Mouse (Mus musculus) cerebellum, adult 9-11 months (tissue): ENCODE results near the gene Rbfox3.

ENCODE experiments used
- DNase-seq: peaks from one replicate; pipeline ENCODE4 v3.0.0; 2022

Rbfox3 gene

DNA sequence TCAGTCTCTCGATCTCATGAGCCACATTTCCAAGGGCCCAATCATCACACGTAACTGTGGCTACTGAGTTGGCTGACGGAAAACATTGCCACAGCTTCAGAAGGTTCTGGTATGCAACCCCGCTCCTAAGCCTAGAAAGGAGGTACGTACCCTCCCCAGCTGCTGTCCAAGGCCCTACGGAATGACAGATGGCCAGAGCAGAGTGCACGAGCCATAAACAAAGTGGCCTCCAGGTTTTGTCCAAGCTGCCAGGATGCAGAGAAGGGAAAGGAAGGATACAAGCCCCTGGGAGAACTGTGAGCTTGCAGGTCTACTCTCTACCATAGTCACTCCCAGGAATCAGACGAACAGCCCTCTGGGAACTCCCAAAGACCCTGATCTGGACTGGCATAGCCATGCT, 327.8 kb downstream of the Rbfox3 start:
- no peak for DNase-seq

DNA sequence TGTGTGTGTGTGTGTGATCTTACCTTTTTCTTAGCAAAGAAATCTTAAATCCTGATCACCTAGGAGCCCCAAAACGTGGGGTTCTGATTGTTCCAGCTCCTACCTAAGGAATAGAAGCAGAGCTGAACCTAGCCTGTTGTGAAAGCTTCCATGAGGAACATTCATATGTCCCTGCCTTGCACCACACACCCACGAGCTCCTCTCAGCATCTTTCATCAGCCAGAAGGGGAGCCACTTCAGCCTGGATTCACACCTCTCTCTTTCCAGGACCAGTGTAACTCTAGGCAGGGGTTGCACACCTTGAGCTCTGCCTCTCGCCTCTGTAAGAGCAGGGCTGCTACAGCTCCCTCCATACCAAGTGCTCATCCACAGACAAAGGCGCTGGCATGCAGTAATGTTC, 330.4 kb downstream of the Rbfox3 start:
- DNase-seq = no peak

DNA sequence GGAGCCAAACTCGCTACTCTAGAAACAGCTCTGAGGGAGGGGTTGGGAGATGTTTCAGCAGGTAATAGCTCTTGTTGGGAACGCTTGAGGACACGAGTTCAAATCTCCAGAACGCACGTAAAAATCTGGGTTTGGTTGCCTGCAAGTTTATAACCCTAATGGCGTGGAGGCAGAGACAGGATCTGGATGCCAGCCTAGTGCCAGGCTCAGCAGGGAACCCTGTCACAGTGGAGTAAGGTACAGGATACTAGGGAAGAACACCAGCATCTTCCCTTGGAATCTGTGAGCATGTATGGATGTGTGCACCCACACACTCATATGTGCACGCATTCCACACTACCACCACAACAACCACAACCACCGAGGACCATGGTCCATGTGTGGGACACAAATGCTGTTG, 331.8 kb downstream of the Rbfox3 start:
- no peak for DNase-seq

DNA sequence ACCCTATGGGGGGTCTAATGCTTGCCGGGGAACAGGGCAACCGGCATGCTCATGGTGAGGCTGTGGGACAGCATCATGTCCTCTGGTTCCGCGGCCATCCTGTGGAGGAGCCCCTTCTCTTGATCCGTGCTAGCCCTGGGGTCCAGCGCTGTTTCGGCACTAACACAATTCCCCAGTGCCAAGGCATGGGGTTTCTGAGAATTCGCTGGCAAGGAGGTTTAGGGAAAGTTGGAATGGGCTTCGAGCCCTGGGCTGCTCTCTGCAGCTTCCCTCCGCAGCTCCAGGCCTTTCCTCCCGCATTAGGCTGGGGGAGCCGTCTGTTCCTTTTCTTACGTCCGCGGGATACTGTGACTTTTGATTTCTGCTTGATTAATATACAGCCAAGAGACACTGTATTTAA, 334.1 kb downstream of the Rbfox3 start:
- no peak for DNase-seq

DNA sequence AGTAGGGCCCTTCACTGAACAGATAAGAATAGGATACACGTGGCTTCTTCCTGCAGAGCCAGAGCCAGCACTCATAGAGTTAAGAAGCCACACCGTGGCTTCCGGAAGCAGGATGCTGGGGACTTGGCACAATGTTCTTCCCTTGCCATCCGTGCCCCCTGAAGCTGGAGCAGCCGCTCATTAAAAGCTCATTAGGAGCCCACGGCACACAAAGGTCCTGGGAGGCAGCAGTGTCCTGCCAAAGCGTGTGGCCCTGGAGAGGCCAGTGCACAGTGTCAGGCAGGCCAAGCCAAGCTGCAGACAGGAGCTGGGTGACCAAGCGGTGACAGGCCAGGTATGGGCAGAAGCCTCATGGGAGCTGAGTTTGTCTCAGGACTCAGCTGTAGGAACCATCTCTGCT, 334.8 kb downstream of the Rbfox3 start:
- DNase-seq = peak; percentile 64

DNA sequence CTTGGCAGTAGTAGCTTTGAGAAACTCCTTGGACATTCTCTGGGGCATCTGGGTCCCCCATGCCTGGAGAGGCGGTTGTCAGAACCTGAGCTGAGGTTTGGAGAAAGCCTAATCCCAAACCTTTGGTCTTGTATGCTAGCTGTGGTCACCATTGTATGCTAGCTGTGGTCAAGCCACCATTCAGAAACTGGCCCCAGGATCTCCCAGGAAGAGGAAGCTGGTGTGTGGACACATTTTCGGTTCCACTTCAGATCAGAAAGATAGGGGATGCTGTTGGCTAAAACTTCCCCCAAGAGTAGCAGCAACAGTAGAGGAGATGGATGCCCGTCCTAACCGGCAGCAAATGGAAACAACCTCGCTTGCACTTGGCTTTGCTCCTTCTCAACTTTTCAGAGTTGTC, 337.0 kb downstream of the Rbfox3 start:
- no peak for DNase-seq

DNA sequence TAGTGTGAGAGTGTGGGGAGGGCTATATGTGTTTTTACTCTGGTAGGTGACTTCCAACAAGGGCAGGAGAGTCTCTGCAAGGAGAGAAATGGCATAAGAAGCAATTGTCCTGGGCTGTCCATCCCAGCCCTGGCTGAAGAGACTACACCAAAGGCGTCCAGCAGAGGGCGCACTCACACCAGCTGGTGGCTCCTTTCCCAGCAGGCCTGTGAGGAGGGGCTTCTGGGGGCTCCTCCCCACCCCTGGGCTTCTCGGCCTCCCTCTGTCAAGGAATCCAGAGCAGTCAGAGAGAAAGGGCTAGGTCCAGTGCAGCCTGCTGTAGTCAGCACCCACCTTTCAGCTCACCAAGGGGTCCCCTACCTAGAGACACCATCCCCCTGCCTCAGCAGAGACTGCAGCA, 337.8 kb downstream of the Rbfox3 start:
- DNase-seq = peak; percentile 60

DNA sequence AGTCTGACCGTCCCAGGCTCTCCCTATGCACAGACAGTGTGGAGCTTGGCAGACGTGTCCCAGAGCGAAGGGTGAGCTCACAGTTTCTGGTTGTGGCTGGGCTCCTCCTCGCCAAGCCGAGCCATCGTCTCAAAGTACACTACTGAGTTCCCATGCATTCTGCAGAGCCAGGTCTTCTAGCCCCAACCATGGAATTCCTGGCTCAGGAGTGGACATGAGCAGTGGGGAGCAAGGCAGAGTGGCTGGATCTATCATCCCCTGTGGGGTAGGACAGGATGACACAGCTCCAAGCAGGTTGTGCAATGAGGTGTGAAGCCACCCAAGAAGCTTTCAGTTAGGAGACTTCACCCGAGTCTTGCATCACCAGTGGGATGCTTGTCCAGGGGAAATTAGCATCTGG, 338.4 kb downstream of the Rbfox3 start:
- no peak for DNase-seq

DNA sequence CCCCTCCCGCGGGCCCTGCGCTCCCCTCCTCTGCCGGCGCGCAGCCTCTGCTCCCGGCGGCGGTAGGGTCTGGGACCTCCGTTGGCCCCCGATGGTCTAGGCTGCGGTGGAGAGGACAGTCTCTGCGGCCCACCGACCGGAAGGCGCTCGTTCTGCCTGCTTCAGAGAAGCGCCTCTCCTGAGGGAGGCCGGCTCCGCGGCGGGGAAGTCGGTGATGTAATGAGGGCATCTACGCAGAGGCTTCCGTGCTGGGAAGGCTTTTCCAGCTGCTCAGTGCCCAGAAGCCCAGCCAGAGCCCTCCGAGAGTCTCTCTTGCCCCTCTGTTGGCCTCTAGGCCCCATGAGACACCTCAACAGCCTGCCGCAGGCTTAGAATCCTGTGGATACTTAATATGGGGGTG, 341.2 kb downstream of the Rbfox3 start:
- DNase-seq = no peak

DNA sequence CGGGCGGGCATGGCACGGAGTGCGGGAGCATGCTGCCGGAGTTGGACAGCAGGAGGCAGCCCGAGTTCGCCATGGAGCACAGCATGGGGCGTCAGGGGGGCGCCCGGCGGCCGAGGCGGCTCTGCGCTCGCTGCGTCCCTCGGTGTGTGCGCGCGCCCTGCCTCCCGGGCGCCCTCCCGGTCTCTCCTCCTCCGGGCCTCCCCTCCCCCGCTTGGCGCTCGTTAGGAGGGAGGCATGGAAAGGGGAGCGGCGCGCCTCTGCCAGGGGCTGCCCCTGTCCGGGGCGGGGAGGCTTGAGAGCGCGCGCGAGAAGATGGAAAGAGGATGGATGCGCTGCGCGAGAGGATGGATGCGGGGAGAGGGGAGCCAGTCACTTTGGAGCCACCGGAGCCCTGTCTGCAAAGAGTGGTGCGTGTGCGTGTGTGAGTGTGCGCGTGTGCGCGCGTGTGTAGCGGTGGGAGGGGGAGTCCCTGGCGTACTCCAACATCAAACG, 341.8 kb downstream of the Rbfox3 start:
- peak; percentile 33 for DNase-seq

DNA sequence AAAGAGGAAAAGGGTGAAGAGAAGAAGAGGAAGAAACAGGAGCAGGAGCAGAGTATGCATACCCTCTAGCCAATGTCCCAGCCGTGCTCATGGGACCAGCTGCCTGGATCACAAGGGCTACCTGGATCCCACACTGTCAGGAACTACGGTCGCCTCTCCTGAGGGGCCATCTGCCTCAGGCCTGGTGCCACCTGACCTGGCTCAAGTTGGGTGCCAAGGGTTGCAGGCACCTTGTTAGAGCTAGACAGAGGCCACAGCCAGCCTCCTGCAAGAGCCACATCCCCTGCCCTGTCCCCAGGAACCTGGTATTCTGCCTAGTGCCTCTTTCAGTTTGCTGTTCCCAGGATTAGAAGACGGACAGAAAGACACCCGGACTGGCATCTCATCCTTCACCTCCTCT, 347.5 kb downstream of the Rbfox3 start:
- DNase-seq = peak; percentile 76

DNA sequence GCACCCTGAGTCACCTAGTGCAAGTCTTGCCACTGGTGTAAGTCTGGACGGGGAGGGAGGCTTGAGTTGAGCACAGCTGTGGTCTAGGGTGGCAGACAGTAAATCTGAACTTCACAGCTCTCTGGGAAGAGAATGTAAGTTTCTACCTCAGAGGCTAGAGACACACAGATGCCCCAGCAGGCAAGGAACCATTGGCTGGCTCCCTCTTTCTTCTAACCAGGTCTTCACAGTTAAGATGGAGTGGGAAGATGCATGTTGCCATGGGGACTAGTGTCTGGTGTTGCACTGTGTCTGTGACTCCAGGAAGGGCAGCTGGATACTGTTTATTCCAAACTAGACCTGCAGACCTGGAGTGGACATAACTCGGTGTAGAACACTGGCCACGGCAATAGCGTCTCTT, 348.6 kb downstream of the Rbfox3 start:
- no peak for DNase-seq

DNA sequence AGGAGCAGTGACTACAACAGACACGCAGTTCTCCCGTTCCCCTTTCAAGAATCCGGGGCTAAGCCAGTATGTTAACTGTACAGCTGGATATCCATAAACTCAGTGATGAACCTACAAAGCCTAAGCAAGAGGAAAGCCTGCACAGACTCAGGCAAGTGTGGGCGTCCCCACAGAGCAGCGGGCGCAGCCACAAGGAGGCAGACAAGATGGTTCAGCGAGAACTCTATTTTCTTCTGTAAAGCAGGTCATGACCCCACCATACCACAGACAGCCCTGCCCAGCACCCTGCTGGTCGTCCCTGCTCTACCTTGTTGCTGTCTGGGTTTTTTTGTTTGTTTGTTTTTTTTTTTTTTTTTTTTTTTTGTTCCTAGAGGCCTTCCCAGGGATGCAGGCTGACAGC, 353.2 kb downstream of the Rbfox3 start:
- DNase-seq = no peak

DNA sequence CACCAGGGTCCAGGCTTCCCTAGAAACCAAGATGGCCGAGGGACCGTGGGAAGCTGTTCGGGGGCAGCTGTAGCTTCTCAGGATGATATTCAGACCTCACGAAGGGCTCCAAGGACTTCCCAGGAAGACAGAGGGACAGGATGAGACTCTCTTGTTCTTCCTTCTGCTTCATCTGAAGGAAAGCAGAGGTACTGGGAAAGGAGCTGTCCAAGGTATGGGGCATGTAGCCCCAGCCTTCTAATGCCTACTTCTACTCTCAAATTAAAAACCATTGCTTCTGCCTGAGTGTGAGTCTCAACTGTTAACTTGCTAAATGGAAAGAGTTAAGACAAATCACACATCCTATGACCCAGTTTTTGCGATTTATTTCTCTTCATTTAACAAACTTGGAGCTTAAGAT, 355.8 kb downstream of the Rbfox3 start:
- no peak for DNase-seq

DNA sequence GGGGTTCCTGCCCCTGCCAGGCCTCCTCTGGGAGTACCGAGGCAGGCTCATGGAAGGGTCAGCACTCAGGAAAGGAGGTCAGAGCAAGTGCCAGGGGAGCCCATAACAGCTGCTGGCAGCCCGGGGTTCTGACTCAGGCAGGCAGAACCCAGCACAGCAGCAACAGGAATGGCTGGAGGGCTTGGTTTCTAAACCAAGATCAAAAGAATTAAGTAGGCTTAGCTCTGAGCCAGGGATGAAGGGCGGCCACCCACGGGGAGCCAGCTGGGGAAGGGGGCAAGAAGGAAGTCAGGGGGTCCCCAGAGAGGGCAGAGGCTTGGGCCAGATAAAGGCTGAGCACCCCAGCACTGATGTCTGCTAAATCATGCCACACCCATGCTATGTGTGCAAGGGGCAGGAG, 356.9 kb downstream of the Rbfox3 start:
- no peak for DNase-seq

DNA sequence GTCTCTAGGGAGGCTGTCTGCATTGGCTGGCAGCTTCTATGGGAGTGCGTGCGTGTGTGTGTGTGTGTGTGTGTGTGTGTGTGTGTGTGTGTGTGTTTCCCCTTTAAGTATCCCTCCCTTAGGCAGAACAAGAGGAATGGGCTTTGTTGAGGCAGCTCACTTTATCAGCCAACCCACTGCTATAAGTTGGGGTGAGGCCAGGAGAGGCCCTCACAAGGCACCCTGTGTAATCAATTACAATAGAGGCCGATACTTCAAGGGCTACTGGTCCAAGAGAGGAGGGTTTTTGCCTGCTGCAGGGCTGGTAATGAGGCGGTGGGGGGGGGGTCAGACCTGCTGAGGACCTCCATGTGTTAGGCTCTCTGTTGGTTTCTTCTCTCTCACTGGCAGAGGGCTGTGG, 357.5 kb downstream of the Rbfox3 start:
- no peak for DNase-seq

DNA sequence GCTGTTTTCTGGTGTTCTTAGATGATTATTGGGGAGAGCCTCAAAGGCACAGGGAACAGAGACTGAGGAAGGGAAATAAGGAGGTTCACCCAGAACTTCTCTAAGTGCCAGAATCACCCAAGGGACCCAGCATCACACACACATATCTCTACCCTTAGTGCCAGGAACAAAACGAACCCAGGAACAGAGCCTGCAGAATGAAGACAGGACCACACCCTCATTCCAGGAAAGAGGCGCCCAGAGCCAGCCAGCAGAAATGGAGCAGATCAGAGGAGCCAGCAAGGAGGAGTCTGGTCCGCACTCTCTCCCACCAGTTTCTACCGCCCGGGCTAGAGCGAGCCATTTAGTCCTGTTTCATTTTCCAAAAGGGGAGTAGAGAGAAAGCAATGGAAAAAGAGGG, 358.4 kb downstream of the Rbfox3 start:
- DNase-seq = no peak

DNA sequence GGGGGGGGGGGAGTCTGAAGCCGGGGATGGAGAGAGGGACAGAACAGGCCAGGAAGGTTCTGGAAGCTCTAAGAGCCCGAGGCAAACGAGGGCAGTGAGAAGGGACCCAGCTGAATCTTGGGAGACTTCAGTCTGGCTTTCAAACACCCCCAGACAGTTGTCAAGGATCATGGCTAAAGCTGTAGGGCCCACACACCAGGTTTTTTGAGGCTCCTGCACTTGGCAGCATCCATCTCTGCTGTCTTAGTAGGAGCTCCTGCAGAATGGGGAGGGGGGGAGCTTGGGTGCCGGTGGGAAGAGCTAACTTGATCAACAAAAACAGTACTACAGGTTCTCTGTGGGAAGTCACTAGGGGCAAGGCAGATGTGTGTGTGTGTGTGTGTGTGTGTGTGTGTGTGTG, 358.9 kb downstream of the Rbfox3 start:
- DNase-seq = no peak

DNA sequence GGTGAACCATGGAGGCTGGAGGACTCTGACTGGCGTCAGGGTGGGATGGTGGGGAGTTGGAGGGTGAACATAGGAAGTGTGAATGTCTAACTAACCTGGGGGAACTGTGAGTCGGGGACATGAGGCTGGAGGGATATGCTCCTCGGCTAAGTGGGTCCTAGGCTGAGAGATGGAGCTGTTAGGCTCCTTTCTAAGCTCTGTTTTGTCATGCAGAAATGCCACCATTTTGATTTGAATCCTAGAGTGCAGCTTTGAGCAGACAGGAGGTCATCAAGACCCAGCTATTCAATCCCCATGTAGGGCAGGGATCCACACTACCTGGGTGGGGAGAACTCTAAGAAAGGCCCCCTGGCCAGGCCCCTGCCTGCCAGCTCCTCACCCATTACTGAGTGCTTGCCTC, 359.7 kb downstream of the Rbfox3 start:
- DNase-seq = no peak

DNA sequence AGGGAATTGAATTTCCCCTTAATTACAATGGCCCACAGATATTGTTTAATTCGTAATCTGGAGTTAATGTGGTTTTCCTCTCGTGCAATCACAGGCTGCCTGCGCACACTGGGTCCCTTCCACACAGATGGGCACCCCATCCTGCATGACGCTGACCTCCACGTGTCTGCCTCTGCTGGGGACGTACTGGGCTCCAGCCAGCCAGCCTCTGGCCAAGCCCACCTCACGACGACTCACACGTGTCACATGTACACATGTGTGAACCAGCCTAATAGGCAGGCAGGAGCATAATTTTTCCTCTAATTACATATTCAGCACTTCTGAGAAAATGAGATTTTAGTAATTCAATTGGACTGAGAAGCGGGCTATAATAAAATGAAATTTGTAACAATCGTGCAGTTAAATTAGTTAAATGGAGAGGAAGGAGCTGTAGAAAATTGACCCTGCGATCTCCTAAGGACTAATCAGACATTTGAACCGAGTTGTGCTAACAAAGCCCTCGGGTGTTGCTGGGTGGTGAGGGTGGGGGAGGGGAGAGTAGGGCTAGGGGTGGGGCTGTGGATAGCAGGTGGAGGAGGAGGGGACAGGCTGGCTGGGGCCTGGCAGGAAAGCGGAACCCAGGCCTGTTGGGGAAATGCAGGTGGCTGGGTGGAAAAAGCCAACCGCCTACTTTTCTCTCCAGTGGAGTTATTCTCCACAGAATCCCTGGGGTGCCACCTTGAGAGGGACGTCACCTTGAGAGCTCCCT, 360.4 kb downstream of the Rbfox3 start:
- no peak for DNase-seq

DNA sequence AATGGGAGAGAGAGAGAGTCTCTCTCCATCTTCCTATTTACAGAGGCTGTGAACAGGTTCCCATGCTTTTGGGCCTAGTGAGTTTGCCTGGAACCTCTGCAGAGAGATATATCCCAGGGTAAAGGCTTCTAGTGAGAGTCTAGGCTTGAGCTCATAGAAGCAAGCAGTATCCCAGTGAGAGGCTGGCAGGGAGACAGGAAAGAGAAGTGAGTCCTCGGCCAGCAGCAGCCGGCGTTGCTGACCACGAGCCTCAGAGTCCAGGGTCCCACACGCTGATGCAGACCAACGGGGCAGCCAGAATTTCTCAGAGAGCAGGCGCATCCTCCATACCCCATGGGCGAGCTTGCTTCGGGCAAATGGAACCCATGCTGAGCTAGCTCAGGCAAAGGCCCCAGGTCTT, 363.2 kb downstream of the Rbfox3 start:
- peak; percentile 44 for DNase-seq

DNA sequence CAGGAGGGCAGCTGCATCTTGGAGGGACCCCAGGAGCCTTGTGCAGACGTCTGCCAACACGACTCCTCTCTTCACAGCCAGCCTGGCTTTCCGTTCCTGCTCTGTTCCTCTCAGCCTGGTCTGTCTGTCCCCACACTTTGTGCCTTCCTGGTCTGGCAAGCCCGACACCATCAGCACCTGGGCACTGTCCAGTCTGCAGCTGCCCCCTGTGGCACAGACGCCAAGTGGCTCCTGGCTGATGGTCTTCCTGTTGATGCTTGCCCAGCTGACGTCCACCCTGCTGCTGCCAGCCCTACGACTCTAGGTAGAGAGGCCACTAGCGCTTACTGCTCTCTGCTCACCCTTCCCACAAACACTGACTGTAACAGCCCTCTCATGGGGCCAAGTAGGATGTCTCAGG, 365.1 kb downstream of the Rbfox3 start:
- peak; percentile 72 for DNase-seq

DNA sequence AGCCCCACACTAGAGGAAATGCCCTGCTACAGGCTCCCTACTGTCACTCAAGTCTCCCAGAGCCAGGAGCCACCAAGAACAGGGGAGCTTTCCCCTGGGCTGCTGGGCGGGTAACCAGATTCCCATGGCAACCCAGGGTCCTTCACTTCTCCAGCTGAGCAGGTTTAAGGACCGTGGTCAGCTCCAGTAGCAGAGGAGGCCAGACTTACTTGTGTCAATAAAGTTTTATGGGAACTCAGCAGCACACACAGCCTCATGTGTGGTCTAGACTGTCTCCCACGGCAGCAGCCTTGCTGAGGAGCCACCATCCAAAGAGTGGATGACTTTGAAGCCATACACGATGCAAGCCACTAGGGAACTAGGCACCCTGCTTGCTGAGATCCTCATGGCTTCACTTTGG, 365.7 kb downstream of the Rbfox3 start:
- DNase-seq = no peak

DNA sequence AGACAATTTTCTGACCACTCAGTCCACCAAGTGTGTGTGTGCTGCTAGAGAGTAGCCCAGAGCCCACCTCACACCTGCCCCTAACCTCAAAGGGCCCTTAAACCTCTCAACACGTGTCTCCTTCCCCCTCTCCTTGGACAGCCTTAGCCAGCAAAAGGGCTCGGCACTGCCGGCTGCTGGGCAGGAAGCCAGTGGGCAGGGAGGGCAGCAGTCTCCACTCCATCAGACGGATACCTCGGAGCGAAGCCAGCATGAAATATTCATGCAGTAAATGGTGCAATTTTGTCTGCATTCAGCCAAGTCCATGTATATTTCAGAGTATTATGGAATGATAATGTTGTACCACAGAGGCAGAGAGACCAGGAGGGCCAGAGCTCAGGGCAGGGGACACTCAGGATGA, 366.8 kb downstream of the Rbfox3 start:
- DNase-seq = peak; percentile 73

DNA sequence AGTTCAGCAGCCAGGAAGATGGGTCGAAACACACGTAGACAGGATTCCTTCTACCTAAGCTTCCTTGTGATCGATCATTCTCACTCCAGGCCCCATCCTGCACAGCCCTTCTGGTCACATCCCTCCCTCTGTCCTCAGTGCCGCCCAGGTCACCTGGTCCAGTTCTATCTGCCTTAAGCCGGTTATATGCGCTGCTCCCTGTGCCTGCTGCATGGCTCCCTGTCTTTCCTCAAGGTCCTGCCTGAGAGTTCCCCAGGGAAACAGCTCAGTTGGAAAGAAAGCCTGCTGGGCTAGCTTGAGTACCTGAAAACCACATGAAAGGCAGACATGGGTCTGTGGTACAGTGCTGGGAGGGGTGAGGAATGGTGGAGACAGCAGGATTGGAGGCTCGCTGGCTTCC, 368.5 kb downstream of the Rbfox3 start:
- DNase-seq = no peak
